Mouse (Mus musculus) inflammation-experienced regulatory T-cells, adult 6 months (primary cell): ENCODE data around the gene Plekho2. TPM values are rescaled to one million over a fixed set of nuclear protein-coding genes. Genes with fewer than 3 reads are reported as not detected.

ENCODE experiments used
- ATAC-seq: one replicate; pipeline ENCODE4 v1.8.0; 2017
- polyA plus RNA-seq, 3 experiments: library from polyadenylated mRNA; unstranded; fragments of 100-300 nt; shearing (Covaris generic); gene quantifications; one replicate each; pipeline ENCODE4 v1.2.1; 2017

Plekho2 gene
- polyA plus RNA-seq, 3 experiments from 2014 or later = 44.8 to 84.9 (median 55.9) TPM

DNA sequence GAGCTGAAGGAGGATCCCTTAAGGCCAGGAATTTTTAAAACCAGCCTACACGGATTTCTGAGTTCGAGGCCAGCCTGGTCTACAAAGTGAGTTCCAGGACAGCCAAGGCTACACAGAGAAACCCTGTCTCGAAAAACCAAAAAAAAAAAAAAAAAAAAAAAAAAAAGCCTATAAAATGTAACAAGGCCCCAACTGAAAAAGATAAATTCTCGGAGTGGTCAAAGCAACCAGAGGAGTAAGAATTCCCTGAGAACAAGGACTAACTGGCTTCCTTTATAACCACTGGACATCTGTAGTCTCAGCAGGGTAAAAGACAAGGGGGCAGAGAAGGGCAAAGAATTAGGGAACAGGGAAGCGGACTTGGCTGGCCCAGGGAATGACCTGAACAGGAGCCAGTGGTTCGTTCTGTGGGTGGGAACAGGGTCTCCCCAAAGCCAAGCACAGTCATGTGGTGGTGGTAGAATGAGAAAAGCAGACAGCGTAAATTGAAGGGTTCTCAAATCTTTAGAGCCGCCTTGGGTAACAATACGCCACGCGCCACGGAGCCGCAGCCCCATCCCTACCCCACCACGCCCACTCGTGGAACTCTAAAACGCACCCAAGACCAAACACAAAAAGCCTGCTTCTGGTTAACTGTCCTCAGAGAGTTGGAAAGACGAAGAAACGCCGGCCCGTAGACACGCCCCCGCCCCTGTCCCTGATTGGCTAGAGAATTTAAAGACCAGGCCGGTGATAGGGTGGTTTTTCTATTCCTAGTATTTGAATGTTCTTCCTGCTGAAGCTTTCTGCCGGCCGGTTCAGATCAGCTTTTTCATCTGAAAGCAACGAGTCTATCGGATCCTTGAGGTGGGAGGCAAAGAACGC lies 6.8 kb upstream of the Plekho2 start, which contains the start of gene Pif1:
Pif1 (plus strand) TSS at position 755 of the 864 bp plus-strand sequence.
- peak; percentile 86 for ATAC-seq

DNA sequence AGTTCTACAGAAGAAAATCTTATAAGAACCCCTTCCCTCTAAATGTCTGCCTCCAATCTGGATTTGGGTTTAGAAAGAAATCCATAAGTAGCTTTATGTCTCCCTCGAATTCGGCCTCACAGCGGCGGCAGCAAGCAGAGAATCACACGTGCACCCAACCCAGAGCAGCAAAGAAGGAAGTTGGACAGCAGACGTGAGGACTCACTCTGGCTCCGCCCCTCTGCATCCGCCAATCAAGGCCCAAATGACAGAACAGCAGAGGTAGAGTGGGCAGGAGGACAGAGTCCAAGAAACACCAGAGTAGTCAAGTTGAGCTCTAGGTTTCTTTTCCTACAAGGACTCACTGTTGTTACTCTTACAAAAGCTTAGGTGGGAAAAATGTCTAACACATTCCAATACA lies 3.2 kb upstream of the Plekho2 start:
- ATAC-seq = no peak

DNA sequence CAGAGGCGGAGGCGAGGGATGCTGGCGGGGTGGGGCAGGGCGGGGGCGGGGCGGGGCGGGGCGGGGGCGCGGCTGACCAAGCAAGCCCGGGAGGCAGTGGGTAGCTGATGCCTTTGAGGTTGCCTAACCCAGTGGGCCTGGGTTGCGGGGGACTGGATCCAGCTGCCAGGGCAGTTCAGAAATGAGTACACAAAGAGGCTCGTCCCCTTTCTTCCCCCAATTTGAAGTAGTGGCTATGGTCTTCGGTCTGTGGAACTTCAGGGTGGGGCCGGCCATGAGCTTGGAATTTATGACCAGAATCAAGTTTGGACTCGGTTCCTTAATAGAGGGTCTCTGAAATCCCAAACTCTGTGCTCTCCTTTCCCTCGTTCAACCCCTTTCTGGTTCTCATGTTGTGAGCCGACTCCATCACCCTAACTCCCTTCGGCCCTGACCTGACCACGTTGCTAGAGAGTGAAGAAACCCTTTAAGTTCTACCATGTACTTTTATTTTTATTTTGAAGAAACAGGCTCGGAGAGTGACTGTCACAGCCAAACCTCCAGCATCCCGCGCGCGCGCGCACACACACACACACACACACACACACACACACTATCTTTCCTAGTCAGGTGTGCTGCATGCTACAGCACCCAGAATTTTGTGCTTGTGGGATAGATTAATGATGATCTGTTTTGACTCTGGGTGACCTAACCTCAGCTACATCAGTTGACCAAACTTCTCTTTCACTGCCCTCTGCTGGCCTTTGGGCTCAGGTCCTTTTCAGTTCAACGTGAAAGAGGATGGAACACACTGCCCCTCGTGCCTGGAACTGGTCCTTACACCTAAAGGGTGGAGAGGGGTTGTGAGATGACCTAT lies 789 bp upstream of the Plekho2 start:
- ATAC-seq = peak; percentile 62

DNA sequence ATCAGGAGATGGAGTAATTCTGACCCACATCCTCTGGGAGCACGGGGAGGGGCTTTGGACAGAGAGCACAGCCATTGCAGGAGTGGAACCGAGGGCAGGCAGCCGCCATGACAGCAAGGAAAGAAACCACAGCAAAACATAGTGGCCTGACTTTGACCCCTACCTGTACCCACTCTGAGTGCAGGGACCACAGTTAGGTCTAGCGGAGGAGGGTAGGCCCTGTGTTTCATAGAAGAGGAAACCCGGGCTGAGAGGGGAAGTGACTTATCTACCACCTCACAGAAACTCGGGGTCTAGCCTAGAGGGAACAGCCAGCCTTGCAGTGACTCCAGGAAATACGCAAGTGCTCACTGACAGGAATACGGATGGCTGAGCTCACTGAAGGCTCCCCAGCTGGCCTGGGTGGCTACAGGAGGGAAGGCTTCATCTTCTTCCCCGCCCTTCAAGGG lies 1.0 kb downstream of the Plekho2 start:
- peak; percentile 14 for ATAC-seq

DNA sequence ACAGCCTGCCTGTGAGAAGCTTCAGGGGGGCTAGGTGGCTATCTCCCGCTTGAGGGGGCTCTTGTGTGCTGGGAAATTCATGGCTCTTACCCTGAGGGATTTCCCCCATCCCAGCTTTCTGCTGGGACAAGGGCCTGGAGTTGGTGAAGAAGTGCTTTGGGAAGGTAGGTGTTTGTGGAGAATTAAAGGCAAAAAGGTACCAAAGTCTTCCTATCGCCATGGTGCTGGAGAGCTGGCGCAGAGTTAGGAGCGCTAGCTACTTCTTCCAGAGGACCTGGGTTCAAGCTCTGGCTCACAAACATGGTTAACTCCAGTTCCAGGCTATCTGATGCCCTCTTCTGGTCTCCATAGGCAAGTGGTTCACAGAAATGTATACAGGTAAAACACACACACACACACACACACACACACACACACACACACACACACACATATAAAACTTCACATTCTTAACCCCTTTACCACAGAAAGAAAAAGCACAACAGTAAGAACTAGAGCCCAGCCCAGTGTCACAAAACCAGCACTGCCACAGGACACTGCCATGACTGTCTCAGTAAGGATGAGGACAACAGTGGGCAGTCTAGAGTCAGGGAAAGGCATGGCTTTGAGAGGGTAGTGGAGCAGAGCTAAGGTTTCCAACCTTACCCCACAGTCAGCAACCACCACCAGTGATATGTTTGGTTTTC lies 2.2 kb downstream of the Plekho2 start:
- no peak for ATAC-seq

DNA sequence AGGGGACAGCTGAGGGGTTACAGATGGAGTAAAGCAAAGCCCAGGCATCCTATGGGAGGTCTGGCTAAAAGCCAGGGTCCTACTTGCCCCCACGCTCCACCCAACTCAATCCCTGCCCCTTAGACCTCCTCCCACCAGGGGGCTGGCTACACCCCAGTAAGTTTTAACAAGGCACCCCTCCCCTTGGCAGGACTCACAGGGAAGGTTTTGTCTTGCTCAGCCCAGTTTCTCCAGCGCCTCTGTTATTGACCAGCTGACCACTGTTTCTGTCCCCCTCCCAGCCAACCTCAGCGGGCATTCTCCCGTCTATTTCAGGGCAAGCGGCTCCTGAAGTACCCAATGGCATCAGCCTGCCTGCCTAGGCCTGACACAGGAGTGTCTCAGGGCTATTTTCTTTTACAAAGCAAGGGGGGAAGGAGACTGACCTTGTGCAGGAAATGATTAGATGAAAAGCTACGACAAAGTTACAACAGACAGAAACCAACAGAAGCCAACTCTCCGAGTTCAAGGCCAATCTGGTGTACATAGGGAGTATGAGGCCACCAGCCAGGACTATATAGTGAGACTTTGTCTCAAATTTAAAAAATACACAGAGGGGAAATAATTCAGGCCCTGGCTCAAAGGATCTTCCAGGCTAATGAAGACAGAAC lies 2.9 kb downstream of the Plekho2 start:
- ATAC-seq = no peak

DNA sequence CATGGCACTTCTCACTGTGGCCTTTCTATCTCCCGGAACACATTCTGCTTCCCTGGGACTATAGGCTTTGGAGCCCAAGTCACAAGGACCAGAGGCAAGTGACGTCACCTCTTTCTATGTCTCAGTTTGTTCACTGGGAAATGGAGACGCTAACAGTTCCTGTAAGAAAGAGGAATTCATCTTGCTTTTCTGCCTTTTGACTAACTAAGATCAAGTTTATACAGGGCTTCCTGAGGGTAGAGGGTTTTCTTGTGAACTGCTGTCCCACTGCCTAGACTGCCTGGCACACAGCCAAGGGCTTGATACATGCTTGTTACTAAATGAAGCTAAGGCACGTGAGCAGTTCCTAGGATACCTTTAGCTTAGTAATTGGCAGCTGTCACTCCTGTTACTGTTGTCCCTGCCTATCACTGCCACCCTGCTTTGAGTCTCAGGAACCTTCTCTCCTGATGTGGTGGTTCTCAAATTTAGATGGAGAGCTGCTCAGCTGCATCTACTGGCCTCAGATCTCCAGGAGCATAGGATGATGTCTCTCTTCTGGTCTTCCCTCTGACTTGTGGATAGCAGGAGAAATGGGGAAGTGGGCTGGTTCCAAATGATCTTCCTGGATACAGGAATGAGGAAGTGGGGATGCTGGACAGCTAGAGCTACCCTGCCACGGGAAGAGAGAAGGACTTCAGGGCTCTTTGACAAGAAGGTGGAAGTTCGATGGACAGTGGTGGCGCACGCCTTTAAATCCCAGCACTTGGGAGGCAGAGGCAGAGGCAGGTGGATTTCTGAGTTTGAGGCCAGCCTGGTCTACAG lies 4.2 kb downstream of the Plekho2 start:
- ATAC-seq = no peak

DNA sequence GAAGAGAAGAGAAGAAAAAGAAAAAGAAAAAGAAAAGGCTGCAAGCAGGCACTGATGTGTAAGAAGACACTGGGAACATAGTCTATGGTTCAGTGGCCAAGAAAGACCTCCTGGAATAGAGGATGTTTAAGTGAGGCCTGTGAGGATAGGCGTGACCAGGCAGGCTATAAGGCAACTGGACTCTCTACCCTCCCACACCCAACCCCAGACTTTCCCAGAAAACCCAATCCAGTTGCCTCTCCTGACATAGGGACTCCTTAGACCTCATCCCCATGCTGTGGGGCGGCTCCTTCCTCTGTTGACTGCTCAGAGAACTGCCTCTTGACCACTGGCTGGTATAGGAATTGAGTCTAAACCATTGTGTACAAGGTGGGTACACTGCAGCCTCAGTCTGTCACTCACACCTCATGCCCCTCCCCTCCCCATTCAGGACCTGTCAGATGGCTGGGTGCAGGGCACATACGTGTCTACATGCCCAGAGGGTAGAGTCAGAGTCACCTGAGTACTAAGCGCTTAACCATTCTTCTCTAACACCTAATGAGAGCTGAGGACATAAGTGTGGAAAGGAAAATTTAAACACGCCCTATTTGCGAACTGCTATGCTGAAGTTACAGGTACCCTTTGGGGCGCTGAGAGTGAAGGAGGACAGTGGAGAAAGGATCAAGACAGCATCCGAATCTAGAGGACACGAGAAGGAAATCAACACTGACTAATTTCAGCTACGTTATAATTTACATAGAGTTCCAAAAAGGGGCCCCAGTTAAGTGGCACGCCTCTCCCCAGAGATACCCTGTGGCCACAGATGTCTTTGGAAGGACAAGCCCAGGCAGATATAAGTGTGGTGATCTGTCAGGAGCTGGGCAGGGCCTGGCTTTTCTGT lies 5.1 kb downstream of the Plekho2 start:
- no peak for ATAC-seq

DNA sequence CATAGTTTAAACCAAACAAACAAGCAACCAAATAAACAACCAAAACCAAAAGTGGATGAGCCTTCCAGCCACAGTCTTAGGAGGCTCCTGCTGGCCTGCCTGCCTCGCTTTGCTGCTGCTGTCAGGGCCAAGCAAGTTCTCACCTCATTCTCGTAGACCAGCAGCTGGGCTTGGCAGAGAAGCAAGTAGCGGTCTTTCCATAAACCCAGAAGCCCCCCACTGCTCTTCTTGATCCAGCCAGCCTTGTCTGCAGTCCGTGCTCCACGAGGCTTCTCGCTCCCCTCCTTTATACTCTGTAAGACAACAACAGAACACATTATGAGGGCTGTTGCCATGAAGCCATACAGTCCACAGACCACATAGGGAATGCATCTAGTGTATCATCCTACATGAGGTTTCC lies 7.0 kb downstream of the Plekho2 start:
- no peak for ATAC-seq

DNA sequence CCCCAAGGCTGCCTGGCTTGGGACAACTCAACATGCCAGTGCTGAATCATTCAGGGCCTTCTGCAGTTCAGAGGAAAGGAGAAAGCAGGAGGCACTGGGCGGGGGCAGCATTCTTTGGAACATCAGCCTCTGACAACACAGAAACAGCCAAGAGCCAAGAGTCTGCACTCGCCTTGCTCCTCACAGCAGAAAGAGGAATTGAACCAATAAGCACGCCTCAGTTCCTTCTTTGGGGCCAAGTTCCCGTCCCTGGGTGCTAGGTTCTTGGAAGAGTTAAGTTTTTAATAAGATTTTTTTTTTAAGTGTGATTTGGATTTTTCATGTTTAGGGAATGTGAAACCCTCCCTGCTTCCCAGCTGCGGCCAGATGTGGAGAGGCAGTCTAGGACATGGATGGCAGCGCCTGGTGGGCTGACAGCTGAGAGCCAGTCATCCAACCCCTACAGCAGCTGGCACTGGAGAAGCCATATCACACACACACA lies 10.3 kb downstream of the Plekho2 start:
- ATAC-seq = no peak

DNA sequence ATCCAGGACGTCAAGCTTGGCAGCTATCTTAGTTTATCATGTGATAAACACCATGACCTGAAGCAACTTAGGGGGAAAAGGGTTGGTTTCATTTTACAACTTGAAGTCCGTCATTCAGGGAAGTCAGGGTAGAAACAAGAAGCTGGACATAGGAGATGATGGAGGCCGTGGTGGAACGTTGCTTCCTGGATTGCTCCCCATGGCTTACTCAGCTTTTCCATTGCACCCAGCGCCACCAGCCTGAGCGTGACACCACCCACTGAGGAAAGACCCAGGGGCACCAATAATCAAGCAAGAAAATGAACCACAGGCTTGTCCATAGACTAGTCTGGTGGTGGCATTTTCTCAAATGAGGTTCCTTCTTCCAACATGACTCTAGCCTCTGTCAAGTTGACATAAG lies 11.1 kb downstream of the Plekho2 start:
- ATAC-seq = no peak

DNA sequence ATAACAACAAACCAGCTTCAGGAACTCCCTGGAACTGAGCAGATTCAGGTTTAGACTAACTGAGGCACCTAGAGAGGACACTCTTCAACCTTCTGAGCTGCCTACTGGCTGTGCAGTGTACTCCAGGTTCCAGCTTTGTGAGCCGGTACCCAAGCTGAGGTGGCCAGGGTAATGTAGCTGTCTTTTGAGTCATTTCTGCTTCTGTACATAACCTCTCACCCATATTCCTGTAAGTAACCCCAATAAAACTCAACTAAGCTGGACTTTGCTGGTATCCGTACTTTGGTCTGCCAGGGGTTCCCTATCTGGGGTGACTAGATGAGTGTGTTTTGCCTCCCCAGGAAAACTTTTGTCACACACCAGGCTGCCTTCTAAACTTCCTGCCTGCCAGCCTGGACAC lies 15.1 kb downstream of the Plekho2 start:
- ATAC-seq = no peak

DNA sequence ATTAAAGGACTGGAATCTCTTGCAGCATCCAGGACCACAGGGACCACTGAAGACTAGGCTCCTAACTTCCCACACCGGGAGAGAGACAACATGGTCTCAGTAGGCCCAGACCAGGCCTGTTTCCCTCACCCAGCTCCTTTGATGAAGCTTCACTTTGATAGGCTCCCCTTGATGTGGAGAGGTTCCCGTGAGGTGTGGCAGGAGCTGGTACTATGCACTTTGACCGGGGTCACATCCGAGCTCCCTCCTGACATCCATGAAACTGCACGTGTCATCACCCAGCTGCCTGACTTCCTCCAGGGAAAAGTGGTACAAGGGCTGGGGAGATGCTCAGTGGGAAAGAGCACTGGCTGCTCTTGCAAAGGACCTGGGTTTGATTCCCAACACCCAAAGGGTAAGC lies 16.8 kb downstream of the Plekho2 start:
- no peak for ATAC-seq

DNA sequence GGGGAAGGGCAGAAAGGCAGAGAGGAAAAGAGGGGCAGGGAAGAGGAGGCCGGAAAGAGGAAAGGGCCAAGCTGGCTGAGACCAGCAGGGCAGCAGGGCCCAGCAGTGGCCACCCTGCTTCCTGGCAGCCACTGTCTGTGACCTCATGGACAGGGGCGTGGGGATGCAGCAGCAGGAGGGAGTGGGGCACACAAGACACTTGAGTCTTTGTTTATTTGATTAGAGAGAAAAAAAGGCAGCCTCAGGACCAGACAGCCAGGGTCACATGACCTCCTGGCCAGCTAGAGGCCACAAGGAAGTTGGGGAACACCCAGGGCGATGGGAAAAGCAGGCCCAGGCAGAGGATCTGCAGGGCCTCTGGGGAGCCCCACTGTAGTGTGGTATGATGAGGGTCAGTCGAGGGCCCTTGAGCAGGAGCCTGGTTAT lies 17.7 kb downstream of the Plekho2 start:
- no peak for ATAC-seq

DNA sequence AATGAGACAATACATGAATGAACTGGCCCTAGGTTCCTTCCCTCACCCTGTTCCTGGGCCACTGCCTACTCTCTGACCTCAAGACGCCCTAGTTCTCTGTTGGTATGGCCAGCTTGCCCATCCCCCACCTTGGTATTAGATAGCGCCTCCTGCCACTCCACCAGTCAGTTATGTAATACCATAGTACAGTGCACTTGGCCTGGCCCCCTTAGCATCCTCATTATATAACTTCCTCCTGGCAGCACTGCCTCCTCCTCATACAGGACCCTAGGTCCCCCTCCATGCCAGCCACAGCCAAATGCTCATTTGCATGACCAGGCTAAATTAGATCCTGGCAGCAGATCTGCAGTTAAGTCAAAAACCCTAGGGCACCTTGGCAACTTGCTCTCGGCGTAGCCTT lies 18.8 kb downstream of the Plekho2 start:
- no peak for ATAC-seq

DNA sequence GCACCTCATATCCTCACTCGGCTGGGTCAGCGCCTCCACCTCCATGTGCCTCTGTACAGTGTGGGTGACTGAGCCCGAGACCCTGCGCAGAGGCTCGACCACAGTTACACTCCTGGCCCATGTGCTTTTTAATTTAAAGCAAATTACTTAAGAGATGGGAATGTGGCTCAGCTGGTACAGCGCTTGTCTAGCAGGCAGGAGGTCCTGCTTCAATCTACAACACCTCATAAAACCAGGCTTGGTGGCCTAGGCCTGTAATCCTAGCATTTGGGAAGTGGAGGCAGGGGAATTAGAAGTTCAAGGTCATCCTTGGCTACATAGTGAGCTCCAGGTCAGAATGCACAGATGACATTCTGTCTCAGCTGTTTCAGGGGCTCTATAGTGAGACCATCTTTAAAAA lies 21.0 kb downstream of the Plekho2 start:
- ATAC-seq = no peak

DNA sequence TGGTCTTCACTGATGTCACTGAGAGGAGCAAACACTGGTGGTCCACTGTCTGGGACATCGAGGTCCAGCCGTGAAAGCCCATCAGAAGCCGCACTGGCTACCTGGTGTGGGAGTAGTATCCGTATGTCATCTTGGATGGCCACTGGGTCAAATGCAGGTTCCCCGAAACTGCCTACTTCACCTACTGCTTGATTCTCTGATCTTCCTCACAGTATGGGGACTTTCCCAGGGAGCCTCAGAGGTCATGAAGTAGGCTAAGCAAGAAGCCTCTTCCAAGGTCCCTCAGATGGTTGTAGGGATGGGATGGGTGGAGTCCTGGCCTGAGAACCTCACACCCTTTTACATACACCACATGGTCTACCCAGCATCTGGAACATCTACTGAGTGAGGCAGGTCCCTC lies 22.9 kb downstream of the Plekho2 start:
- no peak for ATAC-seq

DNA sequence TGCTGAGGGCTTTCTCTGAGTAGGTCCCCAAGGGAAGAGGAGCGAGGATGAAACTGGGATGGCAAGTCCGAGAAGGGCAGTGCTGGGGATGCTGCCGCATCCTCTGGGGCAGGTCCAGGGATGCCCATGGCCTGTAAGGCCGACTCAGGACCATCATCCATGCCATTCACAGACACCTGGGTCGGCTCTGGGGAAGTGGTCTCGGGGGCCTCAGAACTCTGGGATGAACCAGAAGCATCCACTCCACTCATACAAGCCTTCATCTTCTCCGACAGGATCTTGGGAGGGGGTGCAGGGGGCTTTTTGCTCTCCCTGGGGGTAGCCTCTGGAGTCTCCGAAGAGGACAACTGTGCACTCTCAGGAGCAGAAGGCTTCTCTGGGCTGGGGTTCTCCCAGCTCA lies 23.5 kb downstream of the Plekho2 start:
- no peak for ATAC-seq

DNA sequence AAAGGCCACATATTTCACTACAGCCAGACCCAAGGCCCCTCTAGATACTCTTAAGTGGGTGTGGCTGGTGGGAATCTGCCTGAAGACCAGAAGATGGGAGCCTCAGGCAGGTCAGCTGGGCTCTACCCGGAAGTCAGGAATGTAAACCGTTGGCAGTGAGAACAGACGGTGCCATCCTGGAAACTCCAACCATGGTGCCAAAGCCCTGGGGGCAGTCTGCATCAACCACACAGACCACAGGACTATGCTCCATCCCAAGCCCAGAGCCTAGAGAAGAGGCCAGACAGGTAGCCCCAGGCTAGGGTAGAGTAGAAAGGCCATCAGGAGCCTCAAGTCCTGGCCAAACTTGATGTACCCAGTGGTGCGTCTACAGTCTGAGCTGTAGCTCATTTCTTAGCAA lies 24.2 kb downstream of the Plekho2 start:
- no peak for ATAC-seq

DNA sequence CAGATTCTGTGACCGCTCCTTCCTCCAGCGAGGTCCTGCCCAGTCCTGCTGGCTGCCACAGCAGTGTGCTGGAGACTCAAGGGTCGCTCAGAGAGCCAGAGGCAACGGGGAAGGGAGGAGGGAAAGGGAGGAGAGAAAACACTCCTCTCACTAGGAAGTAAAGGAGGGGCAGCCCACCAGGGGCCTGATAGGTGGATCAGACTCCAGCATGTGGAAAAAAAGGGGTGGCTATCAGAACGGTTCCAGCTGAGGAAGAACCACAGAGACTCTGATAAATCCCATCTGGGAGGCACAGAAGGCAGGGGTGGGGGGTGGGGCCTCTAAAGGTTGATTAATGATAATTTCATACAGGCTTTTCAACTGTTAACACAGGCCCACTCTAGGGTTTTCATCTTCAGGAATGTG lies 24.8 kb downstream of the Plekho2 start:
- no peak for ATAC-seq
